Mouse (Mus musculus) intestine, embryonic 14.5 days (tissue): ENCODE measurements around the gene B4galnt2. TPM values are rescaled to one million over a fixed set of nuclear protein-coding genes. Genes with fewer than 3 reads are reported as not detected.

ENCODE experiments used
- ATAC-seq: fragments of 200-750 bp; cut with Nextera tagmentation; replicated peaks from 2 replicates; pipeline ENCODE4 v1.8.0; 2017; ENCODE audit warnings: low read depth, moderate number of reproducible peaks, moderate TSS enrichment, moderate library complexity; ENCODE audit not compliant: low FRiP score, low TSS enrichment
- DNase-seq: peaks from one replicate; pipeline ENCODE4 v3.0.0-alpha.2; 2018; ENCODE audit warnings: low spot score
- H3K27ac ChIP-seq: fragments of 300-500 bp; sonication (generic); 2 replicates; pipeline ENCODE4 v1.5.1; 2014; ENCODE audit warnings: low read depth, mild to moderate bottlenecking, control low read depth
- H3K27me3 ChIP-seq: fragments of 300-500 bp; sonication (generic); replicated peaks from 2 replicates; pipeline ENCODE4 v1.6.1; 2014; ENCODE audit warnings: low read length, control low read depth; ENCODE audit not compliant: control insufficient read depth, insufficient read depth
- H3K36me3 ChIP-seq: fragments of 300-500 bp; sonication (generic); 2 replicates; pipeline ENCODE4 v1.6.1; 2014; ENCODE audit warnings: low read length, control low read depth; ENCODE audit not compliant: control insufficient read depth, insufficient read depth
- H3K4me1 ChIP-seq: fragments of 300-500 bp; sonication (generic); replicated peaks from 2 replicates; pipeline ENCODE4 v1.6.1; 2014; ENCODE audit warnings: low read length, control low read depth, mixed read lengths; ENCODE audit not compliant: control insufficient read depth, insufficient read depth
- H3K4me2 ChIP-seq: fragments of 300-500 bp; sonication (generic); 2 replicates; pipeline ENCODE4 v1.6.1; 2014; ENCODE audit warnings: low read length
- H3K4me3 ChIP-seq: fragments of 300-500 bp; sonication (generic); 2 replicates; pipeline ENCODE4 v1.5.1; 2014; ENCODE audit warnings: low read depth, low read length, control low read depth, mixed read lengths
- H3K9ac ChIP-seq: fragments of 300-500 bp; sonication (generic); 2 replicates; pipeline ENCODE4 v1.6.1; 2014; ENCODE audit warnings: mild to moderate bottlenecking, low read length
- H3K9me3 ChIP-seq: fragments of 300-500 bp; sonication (generic); 2 replicates; pipeline ENCODE4 v1.6.1; 2016; ENCODE audit warnings: low read length, control low read depth; ENCODE audit not compliant: control insufficient read depth
- WGBS: fragments of 180-500 bp; shearing (Covaris S2); extraction: QIAGEN DNeasy Blood & Tissue Kit; methylation state at CpG from one replicate; pipeline ENCODE4 v1.1.7; 2014; 5-methylcytosine and 5-hydroxymethylcytosine counted together
- microRNA-seq: library from miRNA; unstranded; fragments of <30 nt; microRNA quantifications from one replicate; pipeline ENCODE4, GENCODE M21; 2016
- polyA plus RNA-seq: library from polyadenylated mRNA; unstranded; fragments of >200 nt; fragmentation: Nextera tagmentation; extraction: Ambion mirVana; gene quantifications from 2 replicates; pipeline ENCODE4 v1.2.1, GENCODE M21; 2014

Gene B4galnt2
- polyA plus RNA-seq, 1 experiment from 2014 or later, result 26.6 TPM

DNA sequence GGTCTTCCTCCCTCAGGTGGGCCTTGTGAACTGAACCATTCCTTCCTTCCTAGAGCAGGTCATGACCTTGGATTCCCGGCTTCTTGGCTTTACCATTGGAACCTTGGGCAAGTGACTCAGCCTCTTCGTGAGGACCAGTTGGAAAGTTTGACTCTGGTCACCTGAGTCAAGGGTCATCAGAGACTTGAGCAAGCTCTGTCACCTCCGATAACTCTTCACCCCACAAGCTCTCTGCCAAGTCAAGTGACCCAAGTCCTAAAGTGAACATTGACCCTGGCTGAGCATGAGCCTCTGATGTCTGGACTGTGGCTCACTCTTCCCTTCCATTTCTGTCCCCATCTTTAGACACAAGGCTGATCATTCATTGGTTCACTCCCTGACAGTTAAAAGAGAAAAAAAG is 93.2 kb downstream of the B4galnt2 start:
- no peak overlapping the region for H3K9ac ChIP-seq
- no peaks in the 10 kb centered on the region for H3K9me3 ChIP-seq
- H3K27me3 ChIP-seq, result peaks cover 21% of the 10 kb centered on the region
- no peak overlapping the region for H3K4me3 ChIP-seq
- no peak overlapping the region for H3K27ac ChIP-seq
- WGBS, result 88% methylated on average over 3 of the region's 3 CpGs
- peaks cover 7% of the 10 kb centered on the region; the same call in 1 of the 2 replicates for H3K4me1 ChIP-seq
- H3K36me3 ChIP-seq, result no peaks in the 10 kb centered on the region
- no peak for ATAC-seq
- DNase-seq, result no peak
- no peak overlapping the region for H3K4me2 ChIP-seq

DNA sequence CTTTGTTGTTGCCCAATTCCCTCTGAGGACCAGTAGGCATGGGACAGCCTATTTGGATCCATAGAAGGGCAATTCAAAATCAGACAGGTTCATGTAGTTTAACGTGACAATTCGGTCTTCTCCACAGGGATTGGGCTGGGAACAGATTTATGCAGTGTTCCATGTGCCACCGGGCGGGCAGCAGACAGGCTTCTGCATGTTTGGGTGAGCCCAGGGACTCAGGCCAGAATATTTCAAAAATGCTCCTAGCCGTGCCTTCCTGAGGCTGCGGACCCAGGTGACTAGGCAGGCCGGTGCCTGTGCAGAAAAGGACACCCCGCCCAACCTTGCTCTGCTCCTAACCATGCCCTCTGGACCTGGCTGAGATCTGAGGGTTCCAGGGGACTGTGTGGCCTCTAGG is 95.6 kb downstream of the B4galnt2 start:
- Histone ChIP-seq H3K9me3 (no peaks in the 10 kb centered on the region), H3K4me1 (no peaks in the 10 kb centered on the region), H3K27me3 (0 out of 2 replicates have a peak, but pooled peaks cover 6% of the 10 kb centered on the region), H3K36me3 (no peaks in the 10 kb centered on the region), H3K4me2 (no peak overlapping the region), H3K27ac (no peak overlapping the region), H3K9ac (no peak overlapping the region), H3K4me3 (no peak overlapping the region)
- whole genome bisulfite sequencing, result 88% methylated on average over 8 of the region's 8 CpGs
- DNase-seq, result no peak
- no peak for ATAC-seq

Small RNA genes lying within 50 kb of the gene (microRNA-seq; reads per million reads assigned to microRNA genes)
- 0.68 reads per million for gene Mir3063

Other genes starting within 250 kb of the B4galnt2 start
- gene Phb, start 247.9 kb downstream of the B4galnt2 start, polyA plus RNA-seq, result 300 and 305 TPM in 2 replicates
- 9.2 and 9.9 TPM in 2 replicates for gene Zfp652, start 202.2 kb downstream of the B4galnt2 start, polyA plus RNA-seq
- 1.1 and 2.0 TPM in 2 replicates for gene B130006D01Rik, start 191.3 kb downstream of the B4galnt2 start, polyA plus RNA-seq
- 0.39 TPM in 1 of 2 replicates, not detected in the other for gene Phospho1, start 90.4 kb downstream of the B4galnt2 start, polyA plus RNA-seq
- 17.2 and 19.1 TPM in 2 replicates for gene Gngt2, start 77.7 kb downstream of the B4galnt2 start, polyA plus RNA-seq
- 4.8 TPM in 2 replicates for gene Abi3, start 72.4 kb downstream of the B4galnt2 start, polyA plus RNA-seq
- gene Igf2bp1, start 91.0 kb upstream of the B4galnt2 start, polyA plus RNA-seq, result 35.7 and 38.6 TPM in 2 replicates
- gene Gip, start 109.7 kb upstream of the B4galnt2 start, polyA plus RNA-seq, result 2.2 TPM in 1 of 2 replicates, not detected in the other
- 37.1 and 39.3 TPM in 2 replicates for gene Snf8, start 120.0 kb upstream of the B4galnt2 start, polyA plus RNA-seq
- 33.5 and 33.9 TPM in 2 replicates for gene Ube2z, start 150.5 kb upstream of the B4galnt2 start, polyA plus RNA-seq
- 943 and 1,086 TPM in 2 replicates for gene Atp5g1, start 160.8 kb upstream of the B4galnt2 start, polyA plus RNA-seq
- gene Calcoco2, start 197.1 kb upstream of the B4galnt2 start, polyA plus RNA-seq, result 0.11 TPM in 1 of 2 replicates, not detected in the other
- gene Ttll6, start 218.9 kb upstream of the B4galnt2 start, polyA plus RNA-seq, result 0.15 and 0.22 TPM in 2 replicates